Mouse (Mus musculus) adrenal gland, adult 8-10 months (tissue): Measurements from ENCODE around the gene B3gnt9. TPM values are rescaled to one million over a fixed set of nuclear protein-coding genes. Genes with fewer than 3 reads are reported as not detected.
"Not testable (repeated sequence)": the region's sequence is repeated elsewhere in the genome, so short reads cannot be mapped to it uniquely, and the experiment has no call there.

ENCODE experiments used
- DNase-seq: peaks from one replicate; pipeline ENCODE4 v3.0.0; 2022
- total RNA-seq, 4 experiments: library from RNA; stranded (reverse); gene quantifications; 2 replicates each; pipeline ENCODE4 v1.2.4; 2022

The B3gnt9 gene
- total RNA-seq, result 1 to 10 TPM; 3.5 to 5.9 (median 4.6) TPM

DNA sequence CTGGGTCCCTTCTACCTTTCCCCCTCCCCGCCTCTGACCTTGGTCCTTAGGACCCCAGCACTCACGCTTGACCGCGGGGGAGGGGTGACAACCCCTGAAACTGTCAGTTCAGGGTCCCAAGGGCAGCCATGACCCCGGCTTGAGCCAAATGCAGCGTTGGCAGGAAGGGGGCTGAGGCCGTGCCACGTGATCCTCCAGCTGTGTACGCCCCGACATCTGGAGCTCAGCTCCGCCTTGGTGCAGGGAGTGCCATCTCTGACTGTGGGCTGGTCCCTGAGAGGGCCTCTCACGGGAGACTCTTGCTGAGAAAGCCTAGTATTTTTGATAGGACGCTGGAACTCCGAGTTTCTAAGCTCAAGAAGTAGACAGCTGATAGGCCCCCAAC, at the start of gene B3gnt9:
Gene B3gnt9, minus strand, starts transcription at position 188 of the 385 bp plus-strand sequence.
- DNase-seq, result no peak

DNA sequence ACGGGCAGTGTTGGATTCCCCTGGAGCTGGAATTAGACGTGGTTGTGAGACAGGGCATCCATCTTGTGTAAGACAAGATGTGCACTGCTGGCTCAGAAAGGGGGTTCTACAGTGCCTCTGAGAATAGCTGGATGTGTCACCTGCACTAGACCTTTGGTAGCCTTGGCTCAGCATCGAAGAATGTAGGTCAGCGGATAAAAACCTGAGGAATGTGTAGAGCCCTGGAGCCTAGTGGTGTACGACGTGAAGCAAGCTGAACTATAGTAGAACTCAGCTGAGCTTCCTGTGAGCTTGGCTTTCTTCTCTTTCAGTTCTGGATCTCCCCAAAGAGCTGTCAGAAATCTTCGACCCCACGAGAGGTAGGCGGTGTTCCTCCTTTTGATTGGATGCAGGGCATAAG, 48.9 kb upstream of the B3gnt9 start:
- DNase-seq, result no peak

DNA sequence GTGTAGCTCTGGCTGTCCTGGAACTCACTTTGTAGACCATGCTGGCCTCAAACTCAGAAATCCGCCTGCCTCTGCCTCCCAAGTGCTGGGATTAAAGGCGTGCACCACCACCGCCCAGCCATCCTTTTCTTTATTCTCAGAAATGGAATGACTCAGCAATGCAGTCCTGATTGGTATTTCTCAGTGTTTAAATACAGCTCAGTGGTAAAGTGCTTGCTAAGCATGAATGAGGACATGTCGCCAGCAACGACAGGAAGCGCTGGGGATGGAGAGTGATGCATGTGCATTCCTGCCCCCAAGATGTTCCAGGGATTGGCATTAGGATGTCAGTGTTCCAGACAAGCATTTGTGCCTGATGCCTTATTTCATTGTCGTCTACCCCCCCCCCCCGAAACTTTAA, 48.4 kb upstream of the B3gnt9 start:
- DNase-seq, result no peak

DNA sequence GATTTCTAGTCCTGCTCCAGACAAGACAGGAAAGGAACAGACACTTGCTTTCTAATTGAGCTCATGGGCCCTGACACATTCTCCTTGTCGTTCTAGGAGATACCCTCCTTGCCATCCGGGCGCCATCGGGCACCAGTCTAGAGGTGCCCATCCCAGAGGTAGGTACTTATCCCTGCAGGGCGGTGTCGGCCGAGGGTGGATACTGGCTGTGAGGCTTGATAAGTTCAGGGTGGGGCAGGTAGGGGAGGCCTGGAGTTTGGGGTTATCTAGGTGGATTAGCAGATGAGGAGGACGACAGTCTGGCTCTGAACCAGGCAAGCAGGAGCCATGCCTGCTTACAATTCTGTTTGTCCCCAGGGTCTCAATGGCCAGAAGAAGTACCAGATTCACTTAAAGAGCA, 45.0 kb upstream of the B3gnt9 start:
- no peak for DNase-seq

DNA sequence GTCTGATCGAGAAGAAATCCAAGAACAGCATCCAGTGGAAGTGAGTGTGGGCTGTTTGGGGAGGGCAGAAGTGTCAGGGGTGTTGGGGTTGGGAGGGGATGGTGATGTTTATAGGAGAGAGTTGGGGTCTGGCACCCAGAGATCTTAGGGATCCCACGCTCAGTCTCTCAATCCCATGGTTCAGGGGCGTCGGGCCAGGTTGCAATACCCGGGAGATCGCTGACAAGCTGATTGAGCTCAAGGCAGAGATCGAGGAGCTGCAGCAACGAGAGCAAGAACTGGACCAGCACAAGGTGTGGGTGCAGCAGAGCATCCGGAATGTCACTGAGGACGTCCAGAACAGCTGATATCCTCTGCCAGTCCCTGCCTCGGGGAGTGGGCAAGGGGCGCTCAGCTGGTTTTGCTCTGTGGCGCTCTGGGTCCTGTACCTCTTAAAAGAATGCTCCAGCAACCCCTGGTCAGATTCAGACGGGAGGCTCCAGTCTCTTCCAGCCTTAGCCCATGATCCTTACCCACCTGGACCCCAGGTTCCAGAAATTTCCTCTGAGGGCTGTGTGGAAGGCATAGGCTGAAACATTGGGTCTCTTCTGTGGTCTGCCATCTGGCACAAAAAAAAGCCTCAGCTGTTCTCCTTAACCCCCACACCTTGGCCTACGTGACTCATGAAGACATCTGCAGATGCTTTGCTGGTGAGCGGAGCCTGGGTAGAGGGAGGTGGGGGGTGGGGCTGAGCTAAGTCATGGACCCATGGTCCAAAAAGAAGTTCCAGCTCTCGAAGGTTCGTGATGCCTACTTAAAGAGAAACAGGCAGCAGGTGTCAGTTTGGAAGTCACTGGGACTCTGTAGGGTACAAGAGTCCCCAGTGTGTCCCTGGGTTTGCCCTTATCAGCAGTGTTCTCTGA, 43.6 kb upstream of the B3gnt9 start:
- no peak for DNase-seq

DNA sequence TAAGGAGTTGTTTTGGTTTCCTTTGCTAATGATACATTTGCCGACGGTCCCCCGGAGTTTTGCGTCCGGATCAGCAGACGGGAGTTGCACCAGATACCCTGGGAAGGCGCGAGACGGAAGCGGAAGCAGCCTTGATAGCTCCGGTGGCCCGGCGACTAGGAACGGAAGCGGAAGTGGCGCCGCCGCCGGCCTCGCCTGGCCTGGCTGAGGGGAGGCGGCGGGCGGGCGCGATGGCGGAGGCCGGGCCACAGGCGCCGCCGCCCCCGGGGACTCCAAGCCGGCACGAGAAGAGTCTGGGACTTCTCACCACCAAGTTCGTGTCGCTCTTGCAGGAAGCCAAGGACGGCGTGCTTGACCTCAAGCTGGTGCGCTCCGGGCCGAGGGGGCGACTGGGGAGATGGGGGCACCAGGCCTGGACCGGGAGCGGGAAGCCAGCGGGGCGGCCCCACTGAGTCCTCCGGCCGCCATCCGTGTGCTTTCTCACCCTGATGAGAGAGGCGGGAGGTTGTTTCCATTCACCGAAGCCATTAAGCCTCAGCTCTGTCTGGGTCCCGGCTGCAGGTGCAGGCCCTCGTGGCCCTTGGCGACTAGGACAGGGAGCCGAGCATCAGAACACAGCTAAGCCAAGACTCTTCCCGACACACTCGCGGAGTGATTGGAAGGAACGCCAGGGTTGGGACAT, 42.7 kb upstream of the B3gnt9 start, which contains the start of gene E2f4:
Gene E2f4, plus strand, starts transcription at position 153 of the 682 bp plus-strand sequence.
- DNase-seq, result peak; percentile 90

DNA sequence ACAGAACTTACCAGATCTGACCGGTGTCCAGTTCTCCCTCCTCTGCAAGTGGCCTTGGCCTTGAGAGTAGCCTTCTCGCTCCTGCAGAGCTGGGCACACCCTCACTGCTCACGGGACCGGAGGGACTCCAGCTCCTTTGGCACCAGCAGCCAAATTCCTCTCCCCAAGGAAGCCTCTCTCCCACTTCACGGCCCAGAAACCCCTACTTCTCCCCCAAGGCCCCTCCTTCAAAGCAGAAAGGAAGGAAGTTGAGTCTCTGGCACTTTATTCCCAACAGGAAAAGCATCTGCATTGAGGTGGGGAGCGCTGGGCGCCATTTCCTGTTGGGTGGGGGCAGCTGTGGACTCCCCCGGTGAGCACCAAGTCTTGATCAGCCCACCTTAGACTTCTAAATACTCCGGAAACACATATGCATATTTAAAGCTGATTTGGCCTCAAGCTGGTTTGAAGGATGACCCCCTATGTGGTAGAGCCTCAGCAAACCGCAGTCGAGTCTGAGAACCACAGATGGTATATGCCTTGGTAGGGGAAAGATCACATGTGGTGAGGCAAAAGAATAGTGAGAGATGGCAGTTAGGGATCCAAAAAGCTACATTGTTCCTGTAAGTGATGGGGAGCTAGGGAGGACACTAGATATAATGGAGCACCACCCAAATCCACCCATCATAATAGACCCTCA, 41.1 kb upstream of the B3gnt9 start, which contains the start of gene Exoc3l:
Gene Exoc3l, minus strand, starts transcription at position 207 of the 679 bp plus-strand sequence.
- DNase-seq, result peak; percentile 77

DNA sequence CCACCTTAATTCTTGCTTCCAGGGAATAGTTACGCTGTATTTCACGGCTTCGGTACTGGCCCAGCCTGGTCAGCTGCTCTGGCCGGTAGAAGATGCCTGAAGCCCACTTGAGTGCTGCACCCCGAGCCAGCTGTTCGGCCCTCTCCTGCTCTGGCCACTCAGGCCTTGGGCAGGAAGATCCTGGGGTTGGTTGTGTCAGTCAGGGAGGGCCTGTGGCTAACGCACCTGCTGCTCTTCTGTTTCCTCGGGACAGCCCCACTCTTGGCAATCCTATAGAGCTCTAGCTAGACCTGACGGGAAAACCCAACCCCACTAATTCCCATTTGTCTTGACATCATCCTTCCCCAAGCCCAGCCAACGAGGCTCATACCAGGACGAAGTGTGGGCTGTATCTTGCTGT, 40.3 kb upstream of the B3gnt9 start:
- no peak for DNase-seq

DNA sequence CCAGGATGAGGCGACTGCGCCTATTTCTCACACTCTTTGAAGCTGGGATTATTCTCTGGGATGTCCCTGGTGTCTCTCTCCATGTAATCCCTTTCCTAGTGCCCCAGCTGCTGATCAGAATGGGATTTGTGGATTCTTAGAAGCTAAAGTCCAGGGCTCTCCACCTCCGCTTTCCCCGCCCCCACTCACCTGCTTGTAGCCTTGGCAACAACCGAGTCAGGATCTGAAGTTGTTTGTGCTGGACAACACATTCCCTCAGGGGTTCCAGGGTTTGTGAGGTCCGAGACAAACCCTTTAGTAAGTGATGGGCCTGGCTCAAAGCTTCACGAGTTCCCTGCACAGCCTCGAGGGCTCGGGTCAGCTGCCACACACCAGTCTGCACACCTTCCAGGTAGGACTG, 39.8 kb upstream of the B3gnt9 start:
- no peak for DNase-seq

DNA sequence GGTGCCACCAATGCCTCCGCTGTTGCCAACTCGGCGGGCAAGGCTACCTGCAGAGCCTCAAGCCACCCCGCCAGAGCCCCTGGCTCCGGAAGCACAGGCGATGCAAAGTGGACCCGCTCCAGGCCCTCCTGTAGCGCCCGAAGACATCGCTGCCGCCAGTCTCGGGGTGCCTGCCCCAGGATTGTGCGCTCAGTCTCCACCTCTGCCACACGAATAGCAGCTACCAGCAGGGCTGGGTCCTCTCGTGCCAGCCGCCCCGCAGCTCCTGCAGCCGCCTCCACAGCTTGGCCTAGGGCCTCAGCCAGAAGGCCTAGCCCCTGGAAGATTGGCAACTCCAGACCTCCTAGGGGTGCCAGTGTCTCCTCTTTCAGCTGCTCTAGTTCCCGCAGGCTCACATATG, 38.5 kb upstream of the B3gnt9 start:
- DNase-seq, result no peak

DNA sequence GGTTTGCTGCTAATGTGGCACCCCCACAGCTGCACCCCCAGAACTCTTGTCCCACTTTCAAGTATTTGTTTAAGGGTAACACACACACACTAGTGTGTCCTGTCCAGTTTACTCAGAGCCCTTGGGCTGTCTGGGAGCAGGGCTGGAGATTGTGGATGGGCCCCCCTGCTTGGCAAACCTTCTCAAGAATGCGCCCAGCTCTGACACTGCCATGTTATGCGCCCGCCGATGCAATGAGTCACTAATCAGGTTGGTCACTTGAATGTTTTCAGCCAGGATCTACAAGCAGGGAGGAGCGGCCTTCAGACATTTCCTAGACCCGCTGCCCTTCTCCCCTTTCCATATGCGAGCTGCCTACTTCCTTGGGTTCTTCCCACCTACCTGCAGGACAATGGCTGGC, 37.5 kb upstream of the B3gnt9 start:
- no peak for DNase-seq

DNA sequence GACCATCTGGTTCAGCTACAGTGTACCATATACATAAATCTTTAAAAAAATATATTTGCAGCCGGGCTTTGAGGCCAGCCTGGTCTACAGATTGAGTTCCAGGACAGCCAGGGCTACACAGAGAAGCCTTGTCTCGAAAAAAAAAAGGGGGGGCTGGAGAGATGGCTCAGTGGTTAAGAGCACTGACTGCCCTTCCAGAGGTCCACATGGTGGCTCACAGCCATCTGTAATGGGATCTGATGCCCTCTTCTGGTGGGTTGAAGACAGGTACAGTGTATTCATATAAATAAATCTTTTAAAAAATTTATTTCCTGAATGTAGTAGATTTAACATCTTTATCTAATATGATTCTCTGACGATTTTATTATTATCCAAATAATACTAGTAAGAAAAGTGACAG, 36.8 kb upstream of the B3gnt9 start:
- DNase-seq, result not testable (repeated sequence)

DNA sequence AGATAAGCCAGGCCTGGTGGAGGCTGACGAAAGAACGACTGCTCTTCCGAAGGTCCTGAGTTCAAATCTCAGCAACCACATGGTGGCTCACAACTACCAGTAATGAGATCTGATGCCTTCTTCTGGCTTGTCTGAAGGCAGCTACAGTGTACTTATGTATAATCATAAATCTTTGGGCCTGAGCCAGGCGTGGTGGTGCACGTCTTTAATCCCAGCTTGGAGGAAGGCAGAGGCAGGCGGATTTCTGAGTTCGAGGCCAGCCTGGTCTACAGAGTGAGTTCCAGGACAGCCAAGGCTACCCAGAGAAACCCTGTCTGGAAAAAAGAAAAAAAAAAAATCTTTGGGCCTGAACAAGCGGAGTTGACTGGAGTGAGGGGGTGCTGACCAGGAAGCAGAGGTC, 36.4 kb upstream of the B3gnt9 start:
- not testable (repeated sequence) for DNase-seq

DNA sequence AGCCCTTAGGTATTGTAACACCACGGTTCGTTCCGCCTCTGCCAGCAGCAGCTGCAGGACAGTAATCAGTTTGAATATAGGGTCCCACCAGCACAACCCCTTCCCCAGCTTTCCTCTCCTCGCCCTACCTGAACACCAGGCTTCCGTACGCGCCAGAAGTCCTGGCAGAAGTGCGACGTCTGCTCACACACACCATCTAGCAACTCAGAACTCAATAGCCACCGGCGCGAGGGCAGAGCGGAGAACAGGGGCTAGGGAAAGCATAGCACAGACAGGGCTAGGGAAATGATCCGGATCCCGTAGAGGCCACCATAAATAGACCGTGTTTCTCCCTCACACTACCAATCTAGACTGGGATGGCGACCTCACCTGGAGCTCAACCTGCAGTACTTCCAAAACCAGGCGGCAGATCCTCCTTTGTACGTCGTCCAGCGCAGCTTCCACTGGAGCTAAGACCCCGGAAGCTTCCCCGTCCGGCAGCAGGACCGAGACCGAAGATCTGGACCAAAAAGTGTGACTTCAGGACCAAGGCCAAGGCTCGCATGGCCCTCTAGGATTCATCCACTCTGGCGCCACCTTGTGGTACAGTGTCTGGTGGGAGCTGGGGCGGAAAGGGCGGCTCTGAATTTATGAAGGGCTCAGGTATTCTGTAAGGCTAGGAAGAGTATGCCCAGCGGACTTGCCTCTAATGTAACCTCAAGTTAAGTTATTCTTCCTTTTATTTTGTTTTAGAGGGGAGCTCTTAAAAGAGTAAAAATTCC, 35.8 kb upstream of the B3gnt9 start:
- peak; percentile 76 for DNase-seq

DNA sequence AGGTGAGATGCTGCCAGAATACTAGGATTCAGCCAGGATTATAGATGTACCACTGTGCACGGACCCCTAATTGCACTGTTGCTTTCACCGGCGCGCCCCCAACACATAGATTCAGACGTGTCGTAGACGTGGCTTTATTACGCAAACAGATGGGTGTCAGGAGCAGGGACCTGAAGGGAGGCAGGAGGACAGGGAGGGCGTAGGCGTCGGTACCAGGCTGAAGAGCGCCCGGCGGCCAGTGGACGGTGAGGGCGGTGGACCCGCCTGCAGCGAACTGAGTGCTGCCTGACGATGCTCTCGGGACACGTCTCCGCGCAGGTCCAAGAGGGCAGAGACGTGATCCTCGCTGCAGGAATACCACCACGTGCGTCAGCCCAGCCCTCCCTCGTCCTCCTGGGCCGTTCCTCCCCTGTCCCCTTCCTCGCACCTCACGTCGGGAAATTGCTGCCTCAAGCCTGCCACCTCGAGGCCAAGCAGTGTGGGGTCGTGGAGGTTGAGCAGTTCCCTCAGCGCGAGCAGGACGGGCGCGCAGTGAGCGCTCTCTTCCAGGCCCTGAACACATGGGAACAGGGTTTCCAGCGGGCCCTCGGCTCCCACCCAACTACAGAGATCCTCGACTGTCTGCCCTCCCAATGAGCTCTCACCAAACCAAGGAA, 35.0 kb upstream of the B3gnt9 start, which contains the start of gene 4931428F04Rik:
Gene 4931428F04Rik, minus strand, starts transcription at position 60 of the 656 bp plus-strand sequence.
- no peak for DNase-seq

DNA sequence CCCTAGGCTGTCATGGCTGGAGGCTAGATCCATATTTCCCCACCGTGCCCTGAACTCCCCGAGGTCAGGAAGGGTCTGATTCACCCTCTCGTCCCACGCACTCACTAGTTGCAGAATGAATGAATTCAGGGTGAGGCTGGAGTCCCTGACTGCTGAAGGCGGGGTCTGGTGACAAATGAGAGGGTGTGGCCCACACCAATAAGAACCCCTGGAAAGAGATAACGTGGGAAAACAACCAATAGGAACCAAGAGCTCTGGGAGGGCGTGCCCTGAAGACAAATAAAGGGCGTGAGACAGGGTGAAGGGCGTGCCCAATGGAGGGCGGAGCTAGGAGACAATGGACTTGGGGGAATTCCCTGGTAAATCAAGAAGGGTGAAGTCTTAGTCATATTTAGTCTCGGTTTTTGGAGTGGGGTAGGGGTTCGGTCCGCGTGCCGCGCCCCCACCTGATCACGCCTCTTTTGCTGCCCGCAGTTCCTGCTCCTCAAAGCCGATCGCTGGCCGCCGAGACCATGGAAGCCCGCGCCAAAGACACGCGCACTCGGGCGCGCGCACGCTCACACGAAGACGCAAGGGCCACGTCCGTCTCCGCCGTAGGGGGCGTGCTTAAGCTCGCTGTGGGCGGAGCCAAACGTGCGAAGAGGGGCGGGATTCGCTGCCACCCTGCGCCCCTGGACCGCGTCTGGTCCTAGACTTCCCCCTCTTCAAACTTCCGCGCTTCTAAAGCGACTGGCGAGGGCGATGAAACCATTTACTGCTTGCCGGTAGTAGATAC, 34.2 kb upstream of the B3gnt9 start:
- DNase-seq, result peak; percentile 94

DNA sequence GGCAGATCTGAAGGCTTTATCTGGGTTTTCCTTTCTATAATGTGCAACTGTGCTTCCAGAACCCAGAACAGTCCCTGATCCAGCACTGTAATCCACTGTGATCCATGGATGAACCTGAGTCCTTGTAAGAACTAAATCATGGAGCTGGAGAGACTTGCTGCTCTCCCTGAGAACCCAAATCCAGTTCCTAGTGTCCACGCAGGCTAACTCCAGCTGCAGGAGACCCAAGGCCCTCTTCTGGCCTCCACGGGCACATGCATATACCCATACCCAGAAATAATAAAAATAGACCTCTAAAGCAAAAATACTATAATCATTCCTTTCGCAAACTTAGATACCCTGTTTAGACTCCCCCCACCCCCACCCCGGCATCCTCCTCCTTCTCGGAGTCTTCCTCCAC, 33.3 kb upstream of the B3gnt9 start:
- no peak for DNase-seq

DNA sequence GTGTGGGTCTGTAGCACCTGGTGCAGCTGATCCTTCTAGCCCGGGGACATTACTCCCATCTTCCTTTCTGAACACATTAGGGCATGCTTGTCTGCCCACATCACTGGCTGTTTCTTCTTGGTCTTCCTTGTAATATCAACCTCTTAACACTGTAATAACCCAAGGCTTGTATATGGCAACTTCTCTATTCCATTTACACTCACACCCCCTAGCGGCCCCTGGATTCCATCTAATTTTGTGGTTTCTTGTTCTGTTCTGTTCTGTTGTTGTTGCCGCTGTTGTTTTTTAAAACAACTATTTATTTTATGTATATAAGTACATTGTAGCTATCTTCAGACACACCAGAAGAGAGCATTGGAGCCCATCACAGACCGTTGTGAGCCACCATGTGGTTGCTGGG, 32.0 kb upstream of the B3gnt9 start:
- DNase-seq, result no peak

DNA sequence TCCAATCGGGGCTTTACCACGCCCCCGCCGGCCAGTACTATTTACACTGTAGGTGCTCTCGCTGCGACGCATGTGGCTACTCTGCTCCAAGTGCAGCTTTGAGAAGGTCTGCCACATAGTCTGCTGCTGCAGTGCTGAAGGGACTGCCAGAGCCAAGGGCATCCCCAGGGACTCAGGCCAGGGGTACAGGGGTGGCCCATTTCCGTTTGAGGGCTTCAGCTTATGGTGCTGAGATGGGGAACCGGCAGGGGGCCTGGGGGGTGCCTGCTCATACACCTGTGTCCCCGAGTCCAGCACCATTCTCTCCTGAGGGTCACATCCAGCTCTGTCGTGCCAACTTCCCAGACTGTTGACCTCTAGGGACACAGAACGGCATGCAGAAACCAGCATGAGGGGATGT, 30.6 kb upstream of the B3gnt9 start:
- DNase-seq, result no peak

DNA sequence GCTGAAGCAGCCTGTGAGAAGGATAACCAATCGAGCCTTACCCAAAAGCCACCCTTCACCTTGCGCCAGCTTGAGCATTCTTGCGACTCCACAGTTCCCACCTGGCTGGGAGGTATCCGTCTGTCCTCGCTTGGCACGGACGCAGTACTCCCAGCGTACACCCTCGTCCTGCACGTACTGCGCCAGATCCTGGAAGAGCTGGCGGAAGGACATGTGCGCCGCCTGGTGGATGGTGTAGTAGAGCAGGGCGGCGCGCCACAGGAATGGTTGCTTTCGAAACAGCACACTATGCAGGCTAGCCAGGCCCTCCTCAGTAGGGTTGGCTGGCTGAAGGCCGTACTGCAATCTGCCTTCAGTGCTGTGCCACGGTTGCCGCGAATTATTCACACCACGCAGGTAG, 28.1 kb upstream of the B3gnt9 start:
- no peak for DNase-seq

DNA sequence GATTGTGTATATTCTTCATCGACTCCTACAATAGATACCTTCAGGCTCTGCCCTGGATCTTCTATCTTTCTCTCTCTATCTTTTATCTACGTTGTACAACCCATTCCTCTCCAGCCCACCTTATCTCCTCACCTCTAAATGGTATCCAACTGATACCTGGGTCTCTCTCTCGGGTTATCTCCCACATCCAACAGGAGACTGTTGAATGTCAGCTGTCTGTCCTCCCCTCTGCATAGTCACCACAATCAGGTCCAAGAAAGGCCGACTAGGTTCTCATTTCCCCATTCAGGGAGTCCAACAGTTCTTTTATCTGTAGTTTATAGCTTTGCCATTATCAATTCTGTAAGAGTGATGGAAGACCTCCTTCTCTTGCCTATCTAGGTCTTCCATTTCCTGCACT, 27.3 kb upstream of the B3gnt9 start:
- no peak for DNase-seq
